Mouse (Mus musculus): ENCODE measurements around the gene Dll1. TPM values are rescaled to one million over a fixed set of nuclear protein-coding genes. Genes with fewer than 3 reads are reported as not detected.

Dll1 gene
- polyA plus RNA-seq, 1 experiment from 2014 or later, result 3.5 TPM

- ATAC-seq (ENCODE audit: low FRiP score, low TSS enrichment), result no peak
- WGBS, result 72% methylated on average over 2 of the region's 2 CpGs
- no peak for DNase-seq (ENCODE audit: low spot score)
Observed at GRCm38 (mm10) chr17:15354006-15354405, 22.7 kb downstream of the Dll1 start.

DNA sequence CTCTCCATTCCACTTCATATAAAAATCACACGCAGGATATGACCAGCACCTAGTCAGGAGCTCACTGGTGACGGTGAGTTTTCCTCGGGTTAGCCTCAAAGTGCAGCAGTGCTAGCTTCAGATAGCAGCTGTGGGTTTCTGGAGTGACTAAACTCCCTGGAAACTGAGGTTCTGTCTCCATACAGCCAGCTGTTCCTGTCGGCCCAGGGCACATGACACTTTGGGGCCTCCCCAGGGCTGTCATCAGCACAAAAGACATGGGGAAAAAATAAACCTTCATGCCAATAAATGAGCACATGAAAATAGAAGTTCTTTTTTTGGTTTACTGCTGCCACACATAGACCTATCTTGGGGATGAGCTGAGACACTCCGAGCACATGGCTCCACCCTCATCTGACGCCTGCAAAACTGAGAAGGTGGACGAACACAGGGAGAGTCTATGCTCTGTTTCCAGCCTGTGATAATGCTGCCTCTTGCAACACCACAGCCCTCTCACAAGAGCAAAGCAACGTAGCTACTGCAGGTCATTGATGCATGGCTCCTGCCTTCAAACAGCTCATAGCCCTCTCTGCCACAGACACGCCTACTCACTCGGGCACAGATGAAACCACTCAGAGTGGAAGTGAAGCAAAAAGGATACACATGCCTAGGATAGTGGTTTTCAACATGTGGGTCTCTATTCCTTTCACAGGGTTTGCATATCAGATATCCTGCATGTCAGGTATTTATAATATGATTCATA, 23.6 kb downstream of the Dll1 start:
- no peak for ATAC-seq (ENCODE audit: low FRiP score, low TSS enrichment)
- no peak overlapping the region for H3K9ac ChIP-seq (ENCODE audit: low read length)
- H3K36me3 ChIP-seq (ENCODE audit: control insufficient read depth, insufficient read depth, low read length), result no peaks in the 10 kb centered on the region
- H3K4me3 ChIP-seq (ENCODE audit: low read depth, low read length), result no peak overlapping the region
- no peaks in the 10 kb centered on the region; the same call in 1 of the 2 replicates for H3K4me1 ChIP-seq (replicated peaks; ENCODE audit: control insufficient read depth, insufficient read depth)
- TF ChIP-seq CTCF (IDR thresholded peaks at IDR 0.05; ENCODE audit: low read depth) (no peak), EP300 (optimal IDR thresholded peaks at IDR 0.05) (no peak)
- no peak overlapping the region for H3K27ac ChIP-seq (replicated peaks)
- no peaks in the 10 kb centered on the region for H3K9me3 ChIP-seq (ENCODE audit: control insufficient read depth, low read length)
- no peaks in the 10 kb centered on the region for H3K27me3 ChIP-seq (ENCODE audit: control insufficient read depth, insufficient read depth, low read length)
- WGBS, result 53% methylated on average over 10 of the region's 10 CpGs
- no peak for DNase-seq (ENCODE audit: low spot score)
- H3K4me2 ChIP-seq (replicated peaks; ENCODE audit: low read depth), result no peak overlapping the region

More at GRCm38 (mm10) chr17:15354006-15354405, 22.7 kb downstream of the Dll1 start:
- no peak overlapping the region for H3K4me2 ChIP-seq (replicated peaks; ENCODE audit: low read depth)
- H3K4me1 ChIP-seq (replicated peaks; ENCODE audit: control insufficient read depth, insufficient read depth), result no peaks in the 10 kb centered on the region; the same call in 1 of the 2 replicates
- H3K9me3 ChIP-seq (ENCODE audit: control insufficient read depth, low read length), result no peaks in the 10 kb centered on the region
- no peak overlapping the region for H3K27ac ChIP-seq (replicated peaks)
- no peak overlapping the region for H3K9ac ChIP-seq (ENCODE audit: low read length)
- no peaks in the 10 kb centered on the region for H3K27me3 ChIP-seq (ENCODE audit: control insufficient read depth, insufficient read depth, low read length)
- no peak overlapping the region for H3K4me3 ChIP-seq (ENCODE audit: low read depth, low read length)
- no peaks in the 10 kb centered on the region for H3K36me3 ChIP-seq (ENCODE audit: control insufficient read depth, insufficient read depth, low read length)
- TF ChIP-seq CTCF (IDR thresholded peaks at IDR 0.05; ENCODE audit: low read depth) (no peak), EP300 (optimal IDR thresholded peaks at IDR 0.05) (no peak)

DNA sequence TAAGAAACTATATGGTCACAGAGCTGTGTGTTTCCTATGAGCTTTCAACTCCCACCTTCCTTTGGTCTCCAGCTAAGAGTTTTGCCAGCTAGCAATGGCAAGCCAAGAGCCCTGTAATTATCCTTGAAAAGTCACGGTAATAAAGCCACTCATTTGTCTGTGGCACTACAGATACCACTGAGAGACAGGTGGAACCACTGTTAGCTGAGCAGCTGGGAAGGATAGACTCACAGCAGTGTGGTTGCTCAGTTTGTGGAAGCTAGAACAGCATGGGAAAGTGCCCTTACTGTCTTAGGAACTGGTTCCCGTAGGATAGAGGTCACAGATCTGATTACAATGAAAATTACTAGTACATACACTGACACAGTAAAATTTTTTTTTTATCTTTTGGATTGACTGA, 26.5 kb downstream of the Dll1 start:
- DNase-seq (ENCODE audit: low spot score), result no peak
- Histone ChIP-seq H3K36me3 (ENCODE audit: control insufficient read depth, insufficient read depth, low read length) (no peaks in the 10 kb centered on the region), H3K4me3 (ENCODE audit: low read depth, low read length) (no peak overlapping the region), H3K27me3 (ENCODE audit: control insufficient read depth, insufficient read depth, low read length) (no peaks in the 10 kb centered on the region), H3K9me3 (ENCODE audit: control insufficient read depth, low read length) (no peaks in the 10 kb centered on the region), H3K4me1 (replicated peaks; ENCODE audit: control insufficient read depth, insufficient read depth) (no peaks in the 10 kb centered on the region), H3K4me2 (replicated peaks; ENCODE audit: low read depth) (no peak overlapping the region), H3K9ac (ENCODE audit: low read length) (no peak overlapping the region), H3K27ac (replicated peaks) (no peak overlapping the region)
- WGBS, result 66% methylated on average over 2 of the region's 2 CpGs
- no peak for TF ChIP-seq EP300 (optimal IDR thresholded peaks at IDR 0.05)
- TF ChIP-seq CTCF (IDR thresholded peaks at IDR 0.05; ENCODE audit: low read depth), result no peak
- no peak for ATAC-seq (ENCODE audit: low FRiP score, low TSS enrichment)

DNA sequence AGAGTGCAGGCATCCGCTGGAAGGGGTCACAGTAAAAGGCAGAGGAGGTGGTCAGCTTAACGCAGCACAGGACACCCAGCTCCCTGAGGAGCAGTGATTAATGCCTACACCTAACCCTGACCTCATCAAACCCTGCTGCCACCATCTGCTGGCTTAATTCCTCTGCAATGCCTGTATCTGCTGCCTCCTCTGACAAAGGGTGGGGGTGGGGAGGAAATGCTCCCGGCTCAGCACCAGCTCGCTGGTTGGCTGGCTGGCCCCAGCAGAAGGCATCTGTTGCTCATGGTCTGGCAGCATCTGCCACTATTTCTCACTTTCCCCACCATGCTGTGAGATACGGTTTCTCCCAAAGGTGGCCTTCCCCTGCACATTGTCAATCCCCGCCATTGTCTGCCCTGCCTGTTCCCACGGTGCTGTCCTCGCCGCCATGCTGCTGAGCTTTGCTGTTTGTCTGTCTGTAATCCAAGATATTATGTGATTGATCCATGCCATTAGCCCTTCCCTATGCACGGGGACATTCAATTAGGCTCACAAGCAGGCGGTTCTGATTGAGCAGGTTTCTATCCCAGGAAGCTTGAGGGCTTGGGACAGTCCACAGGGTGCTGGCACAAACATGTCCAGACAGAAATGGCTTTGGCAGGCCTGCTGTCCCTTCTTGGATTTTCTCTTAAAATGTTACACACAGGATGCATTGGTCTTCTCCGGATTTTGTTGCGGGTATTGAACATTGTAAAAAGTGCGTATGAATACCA, 33.4 kb downstream of the Dll1 start:
- Histone ChIP-seq H3K27me3 (ENCODE audit: control insufficient read depth, insufficient read depth, low read length) (no peaks in the 10 kb centered on the region), H3K36me3 (ENCODE audit: control insufficient read depth, insufficient read depth, low read length) (no peaks in the 10 kb centered on the region), H3K4me1 (replicated peaks; ENCODE audit: control insufficient read depth, insufficient read depth) (no peaks in the 10 kb centered on the region), H3K27ac (replicated peaks) (no peak overlapping the region), H3K4me2 (replicated peaks; ENCODE audit: low read depth) (no peak overlapping the region), H3K4me3 (ENCODE audit: low read depth, low read length) (no peak overlapping the region), H3K9me3 (ENCODE audit: control insufficient read depth, low read length) (no peaks in the 10 kb centered on the region), H3K9ac (ENCODE audit: low read length) (no peak overlapping the region)
- no peak for ATAC-seq (ENCODE audit: low FRiP score, low TSS enrichment)
- no peak for DNase-seq (ENCODE audit: low spot score)
- WGBS, result 37% methylated on average over 14 of the region's 14 CpGs
- TF ChIP-seq EP300 (optimal IDR thresholded peaks at IDR 0.05) (no peak), CTCF (IDR thresholded peaks at IDR 0.05; ENCODE audit: low read depth) (no peak)

- WGBS, result 81% methylated on average over 1 of the region's 1 CpGs
- no peak overlapping the region for H3K27ac ChIP-seq (replicated peaks)
- TF ChIP-seq CTCF (IDR thresholded peaks at IDR 0.05; ENCODE audit: low read depth) (no peak), EP300 (optimal IDR thresholded peaks at IDR 0.05) (no peak)
- no peaks in the 10 kb centered on the region for H3K9me3 ChIP-seq (ENCODE audit: control insufficient read depth, low read length)
- no peak overlapping the region for H3K4me2 ChIP-seq (replicated peaks; ENCODE audit: low read depth)
- no peak for DNase-seq (ENCODE audit: low spot score)
- H3K9ac ChIP-seq (ENCODE audit: low read length), result no peak overlapping the region
- no peak overlapping the region for H3K4me3 ChIP-seq (ENCODE audit: low read depth, low read length)
- no peaks in the 10 kb centered on the region for H3K27me3 ChIP-seq (ENCODE audit: control insufficient read depth, insufficient read depth, low read length)
- no peaks in the 10 kb centered on the region for H3K36me3 ChIP-seq (ENCODE audit: control insufficient read depth, insufficient read depth, low read length)
- no peak for ATAC-seq (ENCODE audit: low FRiP score, low TSS enrichment)
- H3K4me1 ChIP-seq (replicated peaks; ENCODE audit: control insufficient read depth, insufficient read depth), result no peaks in the 10 kb centered on the region
Observed at GRCm38 (mm10) chr17:15337906-15338305, 38.8 kb downstream of the Dll1 start.
